Mouse (Mus musculus) forebrain, embryonic 13.5 days (tissue): ENCODE data around the gene Adipor1. TPM values are rescaled to one million over a fixed set of nuclear protein-coding genes. Genes with fewer than 3 reads are reported as not detected.

Experiments used
- ATAC-seq: fragments of 200-750 bp; cut with Nextera tagmentation; 2 replicates; pipeline ENCODE4 v1.8.0; 2017
- H3K27ac ChIP-seq: fragments of 300-500 bp; sonication (generic); 2 replicates; pipeline ENCODE4 v1.5.1; 2015; ENCODE audit warnings: inconsistent platforms, mild to moderate bottlenecking, moderate library complexity
- H3K27me3 ChIP-seq: fragments of 300-500 bp; sonication (generic); 2 replicates; pipeline ENCODE4 v1.6.1; 2015; ENCODE audit warnings: mild to moderate bottlenecking, inconsistent platforms
- H3K36me3 ChIP-seq: fragments of 300-500 bp; sonication (generic); 2 replicates; pipeline ENCODE4 v1.6.1; 2015; ENCODE audit warnings: mild to moderate bottlenecking, inconsistent platforms; ENCODE audit not compliant: poor library complexity, severe bottlenecking
- H3K4me1 ChIP-seq: fragments of 300-500 bp; sonication (generic); 2 replicates; pipeline ENCODE4 v1.6.1; 2015; ENCODE audit warnings: inconsistent platforms
- H3K4me2 ChIP-seq: fragments of 300-500 bp; sonication (generic); 2 replicates; pipeline ENCODE4 v1.6.1; 2015; ENCODE audit warnings: inconsistent platforms, mild to moderate bottlenecking, moderate library complexity
- H3K4me3 ChIP-seq: fragments of 300-500 bp; sonication (generic); 2 replicates; pipeline ENCODE4 v1.5.1; 2015; ENCODE audit warnings: mild to moderate bottlenecking, inconsistent platforms
- H3K9ac ChIP-seq: fragments of 300-500 bp; sonication (generic); 2 replicates; pipeline ENCODE4 v1.6.1; 2015; ENCODE audit warnings: mild to moderate bottlenecking, inconsistent platforms
- H3K9me3 ChIP-seq: fragments of 300-500 bp; sonication (generic); replicated peaks from 2 replicates; pipeline ENCODE4 v1.6.1; 2016; ENCODE audit warnings: inconsistent platforms
- WGBS: fragments of 180-500 bp; shearing (Covaris S2); methylation state at CpG from one replicate; pipeline ENCODE4 v1.1.7; 2015; 5-methylcytosine and 5-hydroxymethylcytosine counted together
- polyA plus RNA-seq: library from polyadenylated mRNA; unstranded; fragments of >200 nt; fragmentation: Nextera tagmentation; extraction: Ambion mirVana; gene quantifications from 2 replicates; pipeline ENCODE4 v1.2.1, GENCODE M21; 2015

The Adipor1 gene
- polyA plus RNA-seq, result 57.8 TPM in 2 replicates

DNA sequence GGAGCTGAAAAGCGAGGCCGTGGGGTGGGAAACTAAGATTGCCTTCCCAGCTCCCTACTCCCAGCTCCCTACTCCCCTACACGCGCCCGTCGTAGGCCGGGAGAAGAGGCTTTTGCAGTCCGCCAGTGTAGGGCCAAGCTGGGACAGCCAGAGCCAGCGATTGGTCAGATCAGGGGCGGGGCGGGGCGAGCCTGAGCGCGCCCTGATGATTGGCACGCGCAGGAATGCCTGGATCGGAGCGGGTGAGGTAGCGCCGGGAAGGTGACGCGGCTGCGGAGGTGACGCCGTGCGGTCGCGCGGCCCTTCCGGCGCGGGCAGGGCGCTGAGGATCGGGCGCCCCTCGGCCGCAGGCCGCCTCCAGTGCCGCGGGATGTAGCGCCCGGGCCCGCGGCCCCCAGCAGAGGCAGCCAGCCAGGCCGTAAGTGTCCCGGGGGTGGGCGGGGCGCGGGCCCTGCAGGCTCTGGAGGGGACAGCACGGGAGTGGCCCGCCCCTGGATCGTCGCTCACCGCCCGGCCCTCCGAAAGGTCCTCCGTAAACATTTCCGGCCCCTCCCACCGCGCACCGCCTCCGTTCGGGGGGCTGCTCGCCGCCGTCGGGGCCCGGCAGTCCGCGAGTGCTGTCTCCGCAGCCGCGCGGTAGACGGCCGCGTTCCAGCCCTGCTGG is at the start of gene Adipor1:
Gene Adipor1 (plus strand): TSS at position 211 of the 664 bp plus-strand sequence.
- under 1% methylated on average over 73 of the region's 77 CpGs for WGBS
- Histone ChIP-seq H3K9me3 (no peaks in the 10 kb centered on the region), H3K36me3 (peaks cover 14% of the 10 kb centered on the region), H3K27ac (peak within 1 kb of the TSS; percentile 89), H3K4me2 (peak within 1 kb of the TSS; percentile 64), H3K27me3 (no peaks in the 10 kb centered on the region), H3K4me1 (peaks cover 46% of the 10 kb centered on the region), H3K4me3 (peak within 1 kb of the TSS; percentile 87), H3K9ac (peak within 1 kb of the TSS; percentile 86)
- ATAC-seq, result peak; percentile 100

DNA sequence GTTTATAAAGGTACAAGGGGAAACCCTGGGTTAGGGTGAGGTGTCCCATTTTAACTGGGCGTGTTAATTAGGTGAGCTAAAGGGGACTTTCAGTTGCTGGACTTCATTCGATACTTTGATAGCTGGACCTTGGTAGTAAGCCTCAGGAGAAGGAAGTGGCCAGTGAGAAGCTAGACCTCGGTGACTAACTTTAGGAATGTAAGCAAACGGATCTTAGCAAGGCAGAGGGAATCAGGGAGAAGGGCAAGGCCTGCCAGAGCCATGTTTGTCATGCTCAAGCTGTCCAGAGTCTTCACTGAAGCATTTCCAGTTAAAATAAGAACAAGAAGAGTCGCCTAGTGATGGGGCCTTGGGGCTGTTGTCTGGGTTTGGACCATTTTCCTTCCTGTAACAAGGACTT is 49.7 kb upstream of the Adipor1 start:
- no peaks in the 10 kb centered on the region for H3K36me3 ChIP-seq
- 0 out of 2 replicates have a peak, but pooled peaks cover under 1% of the 10 kb centered on the region for H3K9me3 ChIP-seq
- no peak overlapping the region for H3K27ac ChIP-seq
- H3K27me3 ChIP-seq, result no peaks in the 10 kb centered on the region
- ATAC-seq, result no peak
- no peak overlapping the region for H3K4me3 ChIP-seq
- WGBS, result 70% methylated on average over 5 of the region's 5 CpGs
- no peak overlapping the region for H3K9ac ChIP-seq
- no peak overlapping the region for H3K4me2 ChIP-seq
- H3K4me1 ChIP-seq, result peaks cover 12% of the 10 kb centered on the region

DNA sequence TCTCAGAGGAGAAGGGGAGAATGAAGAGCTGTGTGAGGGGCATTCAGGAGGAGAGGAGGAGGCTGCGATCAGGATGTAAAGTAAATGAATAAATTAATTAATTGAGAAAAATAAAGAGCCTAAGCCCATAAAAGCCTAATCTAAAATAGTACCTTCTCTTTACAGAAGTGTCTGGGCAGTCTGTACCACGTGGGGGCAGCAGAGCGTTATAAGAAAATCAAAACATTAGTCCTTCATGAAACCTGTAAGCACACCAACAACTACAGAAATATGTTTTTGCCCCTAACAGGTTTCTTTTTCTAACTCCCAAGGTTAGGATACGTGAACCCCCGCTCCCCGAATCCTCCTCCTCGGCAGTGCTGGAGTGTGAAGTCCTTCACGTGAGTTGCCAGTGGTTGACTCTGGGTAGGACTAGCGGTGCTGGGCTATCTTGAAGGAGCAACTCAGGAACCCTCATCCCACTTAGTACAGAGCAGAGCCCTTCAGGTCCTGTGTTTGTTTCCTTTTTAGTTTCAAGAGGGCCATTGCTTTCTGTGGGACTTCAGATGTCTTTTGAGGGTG is 46.3 kb upstream of the Adipor1 start:
- Histone ChIP-seq H3K27me3 (no peaks in the 10 kb centered on the region), H3K4me3 (no peak overlapping the region), H3K9ac (no peak overlapping the region), H3K9me3 (0 out of 2 replicates have a peak, but pooled peaks cover 5% of the 10 kb centered on the region), H3K27ac (no peak overlapping the region), H3K36me3 (no peaks in the 10 kb centered on the region), H3K4me2 (no peak overlapping the region), H3K4me1 (no peaks in the 10 kb centered on the region)
- no peak for ATAC-seq
- 55% methylated on average over 9 of the region's 9 CpGs for WGBS

DNA sequence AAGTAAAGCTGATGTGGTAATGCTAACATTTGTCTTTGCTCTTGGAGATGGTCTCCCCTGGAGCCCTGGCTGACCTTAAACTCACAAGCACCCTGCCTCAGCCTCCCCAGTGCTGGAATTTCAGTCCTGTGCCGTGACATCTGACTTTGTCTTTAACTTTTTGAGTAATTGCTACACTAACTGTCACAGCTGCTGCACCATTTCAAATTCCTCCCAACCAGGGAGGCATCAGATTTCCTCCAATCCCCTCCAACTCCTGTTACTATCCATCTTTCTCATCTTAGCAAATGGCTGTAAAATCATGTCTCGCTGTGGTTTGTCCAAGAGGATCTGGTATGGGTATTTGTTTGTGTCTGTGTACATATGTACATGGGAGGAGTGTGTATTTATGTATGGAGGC is 41.1 kb upstream of the Adipor1 start:
- H3K9ac ChIP-seq, result no peak overlapping the region
- WGBS, result 80% methylated on average over 2 of the region's 2 CpGs
- H3K4me3 ChIP-seq, result no peak overlapping the region
- H3K27me3 ChIP-seq, result no peaks in the 10 kb centered on the region
- no peaks in the 10 kb centered on the region for H3K36me3 ChIP-seq
- H3K9me3 ChIP-seq, result 0 out of 2 replicates have a peak, but pooled peaks cover 5% of the 10 kb centered on the region
- no peak for ATAC-seq
- no peak overlapping the region for H3K27ac ChIP-seq
- no peaks in the 10 kb centered on the region for H3K4me1 ChIP-seq
- no peak overlapping the region for H3K4me2 ChIP-seq

DNA sequence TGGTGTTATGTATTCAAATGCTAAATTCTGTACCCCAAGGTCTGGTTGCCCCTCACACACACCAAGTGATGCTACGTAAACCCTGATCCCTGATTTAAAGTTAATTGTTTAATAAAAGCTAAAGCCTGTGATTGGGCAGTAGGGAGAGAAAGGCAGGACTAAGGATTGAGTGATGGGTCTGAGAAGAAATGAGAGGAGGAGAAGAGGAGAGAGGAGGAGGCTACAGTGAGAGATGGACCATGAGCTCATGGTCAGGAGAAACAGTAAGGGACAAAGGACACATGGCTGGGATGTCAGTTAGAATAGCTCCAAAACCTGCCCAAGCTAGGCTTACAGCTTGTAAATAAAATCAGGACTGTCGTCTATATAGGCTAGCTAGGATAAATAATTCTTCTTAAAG is 34.1 kb upstream of the Adipor1 start:
- Histone ChIP-seq H3K9me3 (no peaks in the 10 kb centered on the region), H3K36me3 (no peaks in the 10 kb centered on the region), H3K4me1 (peaks cover 10% of the 10 kb centered on the region; the same call in 1 of the 2 replicates), H3K27me3 (peaks cover 3% of the 10 kb centered on the region; the same call in 1 of the 2 replicates), H3K4me2 (no peak overlapping the region), H3K9ac (no peak overlapping the region), H3K4me3 (no peak overlapping the region), H3K27ac (no peak overlapping the region)
- WGBS, result 87% methylated on average over 2 of the region's 2 CpGs
- no peak for ATAC-seq

DNA sequence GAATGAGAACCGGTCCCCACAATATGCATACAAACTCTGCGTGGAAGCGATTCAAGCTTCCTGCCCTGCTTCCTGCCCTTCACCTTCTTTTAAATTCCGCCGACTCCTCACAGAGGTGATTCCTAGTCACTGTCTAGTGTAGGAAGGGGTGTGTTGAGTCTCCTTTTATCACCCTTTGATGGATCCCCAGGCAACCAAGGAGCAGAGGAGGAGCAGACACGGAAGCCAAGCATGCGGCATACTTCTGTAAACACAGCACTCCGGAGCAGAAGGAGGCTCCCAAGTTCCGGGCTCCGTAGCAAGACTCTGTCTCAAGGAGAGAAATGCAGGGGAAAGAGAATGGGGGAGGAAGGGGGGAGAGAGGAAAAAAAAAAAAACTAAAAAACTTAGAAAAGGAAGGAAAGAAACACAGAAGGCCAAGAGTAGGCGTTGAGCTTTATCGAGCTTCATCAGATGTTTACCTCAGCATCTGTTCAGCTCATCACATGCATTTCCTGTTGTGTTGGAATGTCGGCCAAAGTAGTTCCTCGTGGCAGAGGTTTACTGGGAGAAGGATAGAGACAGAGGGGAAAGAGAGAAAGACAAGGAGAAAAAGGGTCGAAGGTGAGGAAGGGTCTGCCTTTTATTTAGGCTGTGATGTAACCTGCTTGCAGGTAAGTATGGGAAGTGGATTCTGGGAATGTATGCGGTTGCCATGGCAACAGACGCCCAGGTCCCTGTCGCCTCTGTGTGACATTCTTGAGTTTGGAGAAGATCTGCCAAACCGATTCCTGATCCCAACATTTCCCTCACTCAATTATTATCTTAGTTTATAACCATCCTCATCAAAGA is 33.2 kb upstream of the Adipor1 start:
- peak overlapping the region; percentile 23 for H3K4me3 ChIP-seq
- no peak overlapping the region for H3K27ac ChIP-seq
- WGBS, result 16% methylated on average over 19 of the region's 19 CpGs
- no peaks in the 10 kb centered on the region for H3K9me3 ChIP-seq
- H3K27me3 ChIP-seq, result peaks cover 3% of the 10 kb centered on the region; the same call in 1 of the 2 replicates
- ATAC-seq, result no peak
- H3K9ac ChIP-seq, result 0 out of 2 replicates have a peak overlapping the region, but pooled peaks have one; percentile 34
- H3K4me2 ChIP-seq, result peak overlapping the region; percentile 54
- H3K36me3 ChIP-seq, result no peaks in the 10 kb centered on the region
- peaks cover 10% of the 10 kb centered on the region; the same call in 1 of the 2 replicates for H3K4me1 ChIP-seq

DNA sequence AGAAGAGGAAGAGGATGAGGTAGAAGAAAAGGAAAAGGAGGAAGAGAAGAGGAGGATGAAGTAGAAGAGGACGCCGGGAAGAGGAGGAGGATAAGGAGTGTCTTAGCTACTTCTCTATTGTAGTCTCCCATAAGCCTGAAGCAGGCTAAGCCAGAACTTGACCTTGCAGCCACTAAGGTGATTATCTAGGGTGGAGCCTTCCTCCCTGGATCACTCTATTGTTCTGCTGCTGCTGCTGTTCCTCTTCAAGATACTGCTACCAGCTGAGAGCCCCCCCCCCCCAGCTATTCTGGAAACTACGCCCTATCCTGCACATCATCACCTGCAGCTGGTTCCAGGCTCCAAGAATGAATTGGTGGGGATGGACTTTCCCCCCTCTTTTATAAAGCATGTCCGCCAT is 30.6 kb upstream of the Adipor1 start:
- no peak overlapping the region for H3K27ac ChIP-seq
- ATAC-seq, result no peak
- WGBS, result 93% methylated on average over 4 of the region's 4 CpGs
- peaks cover 10% of the 10 kb centered on the region; the same call in 1 of the 2 replicates for H3K4me1 ChIP-seq
- H3K9me3 ChIP-seq, result no peaks in the 10 kb centered on the region
- no peak overlapping the region for H3K4me3 ChIP-seq
- H3K36me3 ChIP-seq, result no peaks in the 10 kb centered on the region
- H3K4me2 ChIP-seq, result no peak overlapping the region
- H3K27me3 ChIP-seq, result peaks cover 9% of the 10 kb centered on the region; the same call in 1 of the 2 replicates
- no peak overlapping the region for H3K9ac ChIP-seq

DNA sequence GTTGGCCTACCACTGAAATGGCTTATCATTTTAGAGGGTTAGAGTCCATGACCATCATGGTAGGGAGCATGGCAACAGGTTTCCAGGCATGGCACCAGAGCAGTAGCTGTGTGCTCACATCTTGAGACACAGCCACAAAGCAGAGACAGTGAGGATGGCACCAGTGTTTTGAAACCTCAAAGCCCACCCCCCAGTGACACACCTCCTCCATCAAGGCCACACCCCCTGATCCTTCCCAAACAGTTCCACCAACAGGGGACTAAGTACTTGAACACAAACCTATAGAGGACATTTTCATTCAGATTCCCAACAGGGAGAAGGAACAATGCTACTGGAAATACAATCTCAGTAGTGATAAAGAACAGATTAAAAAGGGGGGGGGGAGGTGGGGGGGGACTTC is 30.0 kb upstream of the Adipor1 start:
- H3K27me3 ChIP-seq, result peaks cover 10% of the 10 kb centered on the region; the same call in 1 of the 2 replicates
- H3K4me2 ChIP-seq, result no peak overlapping the region
- no peak for ATAC-seq
- no peak overlapping the region for H3K9ac ChIP-seq
- no peak overlapping the region for H3K4me3 ChIP-seq
- H3K36me3 ChIP-seq, result no peaks in the 10 kb centered on the region
- H3K9me3 ChIP-seq, result no peaks in the 10 kb centered on the region
- H3K27ac ChIP-seq, result no peak overlapping the region
- peaks cover 10% of the 10 kb centered on the region; the same call in 1 of the 2 replicates for H3K4me1 ChIP-seq

DNA sequence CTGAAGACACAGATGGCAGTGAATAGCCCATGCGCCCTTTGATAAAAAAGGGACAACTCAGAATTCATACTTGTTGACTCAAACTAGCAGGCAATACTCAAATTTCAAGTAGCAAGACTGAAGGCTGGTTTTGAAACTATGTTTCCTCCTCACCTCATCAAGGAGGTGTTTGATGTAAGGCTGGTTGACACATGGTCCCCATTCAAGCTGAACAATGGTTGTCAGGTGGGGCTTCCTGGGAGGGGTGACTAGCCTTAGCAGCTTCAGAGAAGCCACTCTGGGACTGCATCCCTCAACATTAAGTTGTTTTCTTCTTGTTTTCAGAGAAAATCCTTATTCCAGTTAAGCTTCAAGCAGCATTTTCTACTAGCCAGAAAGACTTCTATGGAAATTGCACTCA is 29.5 kb upstream of the Adipor1 start, which contains the start of gene 4933406M09Rik:
Gene 4933406M09Rik (plus strand): TSS at position 275 of the 400 bp plus-strand sequence.
- no peak for ATAC-seq
- Histone ChIP-seq H3K4me1 (peaks cover 10% of the 10 kb centered on the region; the same call in 1 of the 2 replicates), H3K4me3 (no peak within 1 kb of the TSS), H3K4me2 (no peak within 1 kb of the TSS), H3K27ac (no peak within 1 kb of the TSS), H3K9me3 (no peaks in the 10 kb centered on the region), H3K27me3 (peaks cover 10% of the 10 kb centered on the region; the same call in 1 of the 2 replicates), H3K9ac (no peak within 1 kb of the TSS), H3K36me3 (no peaks in the 10 kb centered on the region)
- 100% methylated on average over 1 of the region's 1 CpGs for WGBS

DNA sequence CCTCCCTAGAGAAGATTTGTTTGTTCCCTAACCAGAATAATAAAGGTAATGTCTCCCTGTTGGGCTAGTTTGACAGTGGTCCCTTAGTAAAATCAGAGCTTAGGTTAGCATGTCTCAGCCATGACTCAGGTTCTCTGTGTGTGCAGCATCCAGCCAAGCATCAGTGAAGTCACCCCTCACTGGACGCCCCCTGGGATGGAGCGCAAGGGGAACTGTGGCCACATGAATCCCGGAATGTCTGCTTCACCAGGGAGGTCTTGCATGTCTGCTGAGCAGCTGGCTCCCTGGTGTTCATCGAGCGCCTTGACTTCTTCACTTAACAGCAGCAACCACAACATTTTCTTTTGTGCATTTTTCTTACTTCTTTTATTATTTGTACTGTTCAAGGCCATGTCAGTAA is 21.4 kb upstream of the Adipor1 start:
- Histone ChIP-seq H3K27me3 (0 out of 2 replicates have a peak, but pooled peaks cover 7% of the 10 kb centered on the region), H3K4me2 (no peak overlapping the region), H3K36me3 (no peaks in the 10 kb centered on the region), H3K4me3 (no peak overlapping the region), H3K27ac (no peak overlapping the region), H3K9me3 (no peaks in the 10 kb centered on the region), H3K4me1 (no peaks in the 10 kb centered on the region), H3K9ac (no peak overlapping the region)
- 73% methylated on average over 5 of the region's 5 CpGs for WGBS
- ATAC-seq, result no peak

DNA sequence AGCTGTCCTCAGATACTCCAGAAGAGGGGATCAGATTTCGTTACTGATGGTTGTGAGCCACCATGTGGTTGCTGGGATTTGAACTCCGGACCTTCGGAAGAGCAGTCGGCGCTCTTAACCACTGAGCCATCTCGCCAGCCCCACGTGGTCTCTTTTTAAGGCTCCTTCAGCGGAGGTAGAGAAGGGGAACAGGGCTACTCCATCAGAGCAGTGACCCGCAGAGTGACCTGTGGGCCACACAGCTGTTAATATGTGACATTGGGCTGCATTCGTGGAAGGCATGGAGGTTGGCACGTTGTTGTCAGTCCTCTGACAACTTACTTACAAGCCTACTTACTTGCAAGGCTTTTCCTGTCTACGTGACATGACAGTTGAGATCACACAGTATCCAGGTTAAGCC is 17.0 kb upstream of the Adipor1 start:
- no peak overlapping the region for H3K4me2 ChIP-seq
- ATAC-seq, result no peak
- 90% methylated on average over 12 of the region's 12 CpGs for WGBS

DNA sequence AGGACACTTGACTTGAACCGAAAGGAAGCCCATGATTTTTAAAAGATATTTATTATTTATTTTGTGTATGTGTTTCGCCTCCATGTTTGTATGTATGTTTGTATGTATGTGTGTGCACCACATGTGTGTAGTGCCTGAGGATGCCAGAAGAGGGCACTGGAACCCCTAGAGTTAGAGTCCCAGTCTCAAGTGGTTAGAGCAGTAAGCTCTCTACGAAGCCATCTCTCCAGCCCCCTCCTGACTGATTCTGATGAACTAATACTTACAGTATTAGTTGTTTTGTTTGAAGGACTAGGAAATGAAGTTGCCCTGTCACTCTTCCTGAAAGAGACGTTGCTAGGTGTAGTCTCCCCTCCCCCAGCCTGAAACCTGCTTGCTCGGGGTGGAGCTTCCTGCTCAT is 15.4 kb upstream of the Adipor1 start:
- ATAC-seq, result no peak
- Histone ChIP-seq H3K4me3 (no peak overlapping the region), H3K9ac (no peak overlapping the region)

More for the DNA sequence above, 17.0 kb upstream of the Adipor1 start:
- H3K27ac ChIP-seq, result no peak overlapping the region
- no peaks in the 10 kb centered on the region for H3K27me3 ChIP-seq
- no peak overlapping the region for H3K4me3 ChIP-seq
- no peak overlapping the region for H3K9ac ChIP-seq
- H3K9me3 ChIP-seq, result no peaks in the 10 kb centered on the region
- no peaks in the 10 kb centered on the region for H3K36me3 ChIP-seq
- H3K4me1 ChIP-seq, result no peaks in the 10 kb centered on the region

More for the DNA sequence above, 15.4 kb upstream of the Adipor1 start:
- Histone ChIP-seq H3K27ac (no peak overlapping the region), H3K9me3 (no peaks in the 10 kb centered on the region), H3K4me2 (no peak overlapping the region), H3K4me1 (no peaks in the 10 kb centered on the region), H3K36me3 (no peaks in the 10 kb centered on the region), H3K27me3 (no peaks in the 10 kb centered on the region)
- WGBS, result 57% methylated on average over 5 of the region's 5 CpGs
